Mouse (Mus musculus) T-helper 17 cell (primary cell): ENCODE measurements at regions not wholly inside any gene's neighbourhood (a gene's known extent, or its start where the extent isn't known, plus 50 kb on each side); places are given as distances from the start of the nearest gene placed in this dataset.

Experiments
- in situ Hi-C, 2 experiments: fragments of 300-600 bp; cut with MboI, MseI; formaldehyde crosslinking; loops; 1 replicate in 1 of 2; 2 replicates in 1 of 2; pipeline ENCODE4 v1.15.1; 2025; ENCODE audit warnings: high pct_unique_total_duplicates in 2 of 2

DNA sequence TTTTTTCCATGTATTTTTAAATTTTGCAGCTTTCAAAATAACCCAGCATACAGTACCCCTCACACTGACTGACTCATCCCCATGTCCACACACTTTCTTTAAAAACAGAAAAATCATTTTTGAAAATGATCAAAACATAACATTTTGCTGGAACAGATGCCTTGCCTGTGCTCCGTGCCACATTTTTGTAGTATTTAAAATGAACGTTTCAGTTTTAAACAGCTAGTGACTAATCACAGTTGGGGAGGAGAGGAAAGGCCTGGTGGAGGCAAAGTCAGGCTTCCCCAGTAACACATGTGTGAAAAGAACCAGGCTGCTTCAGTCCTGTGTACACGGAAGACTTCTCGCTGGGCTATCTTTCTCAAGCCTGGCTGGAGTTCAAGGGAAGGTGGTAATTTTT, 644.5 kb downstream of the Inhba start:
- in situ Hi-C loops, result loop anchor here in 1 of 2 experiments (10.0 kb wide), 1 partner anchor 881 kb away; no protein-coding TSS in a partner anchor

DNA sequence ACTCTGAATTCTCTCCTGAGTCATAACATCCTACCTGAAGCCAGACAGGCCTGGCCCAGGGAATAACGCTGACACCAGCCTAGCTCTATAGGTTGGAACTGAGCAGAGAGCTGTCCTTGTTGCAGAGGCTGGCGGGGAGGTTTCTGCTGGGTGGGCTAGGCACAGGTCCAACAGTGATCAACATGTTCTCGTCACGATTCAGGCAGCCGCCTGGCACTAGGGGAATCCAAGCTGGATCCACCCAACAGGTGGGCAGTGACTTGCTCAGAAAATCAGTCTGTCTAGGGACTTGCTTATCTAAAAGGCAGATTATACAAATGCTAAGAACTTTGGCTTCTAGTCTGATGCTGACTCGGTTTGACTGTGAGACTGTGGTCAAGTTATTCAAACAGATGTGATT, 648.2 kb downstream of the Inhba start:
- in situ Hi-C loops, result loop anchor here in 1 of 2 experiments (10.0 kb wide), 1 partner anchor 885 kb away; no protein-coding TSS in a partner anchor

DNA sequence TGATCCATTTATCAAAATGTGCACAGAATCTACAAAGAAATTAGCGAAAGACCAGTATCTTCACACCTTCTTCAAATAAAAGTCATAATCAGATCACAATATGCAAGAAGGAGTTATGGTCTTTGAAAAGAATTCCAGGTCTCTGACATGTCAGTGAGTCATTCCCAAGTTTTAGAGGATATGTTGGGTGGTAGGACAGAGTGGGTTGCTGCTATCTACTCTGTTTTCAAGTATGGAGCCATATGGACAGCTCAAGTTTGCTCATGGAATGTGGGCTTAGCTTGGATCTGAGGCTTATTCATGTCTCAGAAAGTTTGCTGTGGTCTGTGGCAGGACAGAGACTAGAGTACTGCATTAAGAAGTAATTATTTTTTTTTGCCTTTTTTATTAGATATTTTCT, 657.0 kb downstream of the Inhba start:
- in situ Hi-C loops, result no loop called here

DNA sequence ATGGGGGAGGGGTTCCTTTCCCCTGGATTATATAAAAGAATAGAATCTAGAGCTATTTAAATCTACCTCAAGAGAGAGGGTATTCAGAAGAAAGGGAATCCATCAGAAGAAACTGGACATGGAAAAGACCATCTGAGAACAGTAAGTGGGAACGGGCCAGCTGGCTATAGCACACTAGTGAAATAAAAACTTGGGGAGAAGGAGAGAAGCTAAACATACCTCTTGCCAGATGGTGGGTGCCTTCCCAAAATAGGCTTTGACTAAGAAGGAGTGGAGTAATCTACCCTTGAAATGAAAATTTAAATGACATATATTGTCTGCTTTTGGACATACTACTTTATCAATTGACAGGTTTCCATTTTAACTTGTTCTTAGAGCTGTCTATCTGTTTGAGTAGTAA, 657.6 kb downstream of the Inhba start:
- in situ Hi-C loops, result no loop called here

DNA sequence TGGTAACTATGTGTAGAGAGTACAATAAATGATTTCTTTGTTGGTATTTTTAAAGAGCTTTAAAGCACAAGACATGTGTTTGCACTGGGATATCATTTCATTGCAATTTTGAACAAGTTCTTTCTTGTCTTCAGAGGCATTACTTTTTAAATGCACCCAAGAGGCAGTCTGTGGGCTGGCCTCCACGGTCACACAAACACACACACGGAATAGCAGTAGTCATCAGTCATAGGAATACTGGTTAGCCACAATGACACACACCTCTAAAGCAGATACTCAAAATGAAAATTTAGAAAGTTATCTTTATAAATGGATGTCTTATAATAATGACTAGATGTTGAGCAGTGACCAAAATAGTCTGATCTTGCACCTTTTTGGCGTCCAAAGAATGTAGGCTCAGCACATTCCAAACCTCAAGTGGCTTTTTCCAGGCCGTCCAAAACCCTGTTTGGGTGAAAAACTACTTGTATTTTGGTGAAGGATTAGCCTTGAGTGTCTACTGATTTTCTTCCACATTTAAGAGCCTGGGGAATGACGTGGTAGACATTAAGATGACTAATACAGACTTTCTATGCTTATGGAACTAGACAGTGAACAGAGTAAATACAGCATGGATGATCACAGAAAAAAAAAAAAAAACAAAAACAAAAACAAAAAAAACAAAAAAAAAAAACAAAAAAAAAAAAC, 658.5 kb downstream of the Inhba start:
- in situ Hi-C loops, result no loop called here

DNA sequence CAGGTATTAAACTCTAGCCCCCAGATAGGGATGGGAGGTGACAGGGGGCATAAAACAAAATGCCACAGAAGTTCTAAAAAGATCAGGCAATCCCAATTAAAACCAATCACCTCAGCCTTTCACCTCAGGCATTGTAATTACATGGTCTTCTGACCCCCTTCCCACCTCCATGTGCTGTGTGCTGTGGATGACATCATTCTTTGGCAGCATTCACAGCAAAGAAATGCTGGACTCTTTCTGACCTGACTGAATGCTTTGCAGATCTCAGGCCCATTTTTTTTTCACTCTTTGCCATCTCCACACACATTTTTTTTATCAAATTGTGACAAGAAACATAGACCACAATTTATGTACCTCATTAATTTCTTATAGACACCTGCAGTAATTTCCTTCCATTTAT, 659.1 kb downstream of the Inhba start:
- in situ Hi-C loops, result no loop called here

DNA sequence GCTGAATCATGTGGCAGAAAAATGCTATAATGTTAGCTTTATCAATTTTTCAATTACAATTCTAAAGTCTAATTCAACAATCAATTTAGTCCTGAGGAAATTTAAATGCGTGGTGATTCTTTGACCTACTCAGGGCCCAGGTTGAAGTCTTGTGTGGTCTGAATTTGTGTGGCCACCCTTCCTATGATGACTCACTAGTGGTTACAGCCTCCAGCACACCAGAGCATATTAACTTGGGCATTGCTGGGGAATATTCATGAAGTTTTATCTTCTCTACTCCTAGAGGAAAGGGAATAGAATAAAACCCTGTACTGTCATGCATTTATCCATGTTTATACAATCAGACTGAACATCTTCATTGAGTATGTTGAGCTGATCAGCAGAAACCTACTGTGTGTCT, 665.2 kb downstream of the Inhba start:
- in situ Hi-C loops, result no loop called here

DNA sequence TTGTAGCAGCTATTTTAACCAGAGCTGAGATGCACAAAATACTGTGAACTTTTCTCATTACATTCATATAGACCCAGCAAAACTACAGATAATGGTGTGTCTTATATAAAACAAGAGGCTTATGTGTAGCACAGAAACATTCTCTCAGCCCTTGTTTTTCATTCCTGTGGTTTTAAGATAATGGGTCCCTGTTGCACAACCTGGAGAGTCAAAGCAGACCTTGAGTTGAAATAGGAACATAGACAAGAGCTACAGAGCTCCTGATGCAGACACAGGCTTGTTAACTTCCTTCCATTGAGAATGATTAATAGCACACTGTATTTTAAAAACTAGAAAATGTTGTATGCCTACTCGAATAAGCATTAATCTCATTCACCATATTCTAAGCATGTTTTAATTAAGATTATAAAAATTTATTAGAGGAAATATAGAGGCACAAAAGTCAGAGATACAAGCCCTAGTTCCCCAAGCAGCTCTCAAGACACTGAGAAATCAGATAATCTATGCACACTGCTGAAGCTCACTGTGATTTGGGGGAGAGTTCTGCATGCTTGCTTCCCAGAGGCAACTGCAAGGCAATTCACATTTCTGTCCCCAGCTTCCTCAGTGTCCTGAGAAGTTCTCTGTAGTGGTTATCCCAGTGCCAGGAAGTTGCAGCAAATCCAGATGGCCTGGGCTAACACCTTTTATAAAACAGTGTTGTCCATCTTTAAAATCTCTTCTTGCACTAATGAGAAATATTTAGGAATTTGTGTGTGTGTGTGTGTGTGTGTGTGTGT, 666.8 kb downstream of the Inhba start:
- in situ Hi-C loops, result no loop called here

DNA sequence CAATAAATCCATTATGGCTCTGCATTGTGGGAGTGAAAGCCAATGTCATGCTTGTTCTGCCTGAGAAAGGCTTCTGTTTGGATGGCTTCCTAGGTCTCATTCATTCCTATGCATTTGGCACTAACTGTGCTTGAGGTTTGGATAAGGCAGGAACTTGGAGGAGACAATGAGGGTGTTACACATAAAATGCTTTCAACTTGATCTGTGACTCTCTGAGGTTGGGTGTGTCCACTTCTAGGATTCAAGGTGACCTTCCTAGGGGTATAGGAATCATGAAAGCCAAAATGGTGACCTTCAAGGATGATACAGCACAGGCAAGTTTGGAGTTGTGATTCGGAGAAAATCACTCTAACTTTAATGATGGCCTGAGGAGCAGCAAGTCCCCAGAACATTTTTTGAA, 682.5 kb downstream of the Inhba start:
- in situ Hi-C loops, result loop anchor here in 1 of 2 experiments (10.0 kb wide), 1 partner anchor 1541 kb away; no protein-coding TSS in a partner anchor

DNA sequence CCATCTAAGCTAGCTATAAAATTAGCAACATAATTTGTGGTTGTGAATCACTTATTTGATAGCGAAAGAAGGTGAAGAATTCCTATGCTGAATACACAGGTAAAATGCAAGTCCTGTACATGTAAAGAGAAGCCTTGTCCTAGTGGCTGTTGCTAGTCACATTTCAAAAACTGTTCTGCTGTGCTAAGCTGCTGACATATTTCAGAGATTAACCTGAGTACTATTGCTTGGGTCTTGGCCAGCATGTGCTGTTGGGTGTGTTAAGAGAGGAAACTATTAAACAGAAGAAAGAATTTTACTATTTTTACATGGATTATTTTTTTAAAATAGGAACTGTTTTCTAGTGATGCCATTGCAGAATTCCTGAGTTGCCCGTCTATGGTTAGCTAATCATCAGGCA, 689.3 kb downstream of the Inhba start:
- in situ Hi-C loops, result no loop called here

DNA sequence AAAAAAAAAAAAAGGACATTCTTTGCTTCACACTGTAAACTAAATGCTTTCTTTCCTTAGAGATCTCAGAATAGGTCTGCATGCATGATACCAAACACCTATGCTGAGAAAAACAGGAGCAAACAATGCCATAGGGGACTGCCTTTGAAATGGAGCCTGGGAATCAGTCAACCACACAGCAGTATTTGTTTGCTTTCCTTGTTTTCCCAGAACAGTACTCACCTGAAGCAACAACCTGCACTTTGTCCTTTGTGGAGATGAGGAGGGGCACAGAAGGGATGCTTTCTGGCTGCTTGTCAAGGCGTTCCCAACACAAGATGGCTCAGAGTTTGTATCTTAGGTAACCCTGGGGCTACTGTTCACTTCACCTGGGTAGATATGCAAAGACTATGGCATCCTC, 690.5 kb downstream of the Inhba start:
- in situ Hi-C loops, result no loop called here

DNA sequence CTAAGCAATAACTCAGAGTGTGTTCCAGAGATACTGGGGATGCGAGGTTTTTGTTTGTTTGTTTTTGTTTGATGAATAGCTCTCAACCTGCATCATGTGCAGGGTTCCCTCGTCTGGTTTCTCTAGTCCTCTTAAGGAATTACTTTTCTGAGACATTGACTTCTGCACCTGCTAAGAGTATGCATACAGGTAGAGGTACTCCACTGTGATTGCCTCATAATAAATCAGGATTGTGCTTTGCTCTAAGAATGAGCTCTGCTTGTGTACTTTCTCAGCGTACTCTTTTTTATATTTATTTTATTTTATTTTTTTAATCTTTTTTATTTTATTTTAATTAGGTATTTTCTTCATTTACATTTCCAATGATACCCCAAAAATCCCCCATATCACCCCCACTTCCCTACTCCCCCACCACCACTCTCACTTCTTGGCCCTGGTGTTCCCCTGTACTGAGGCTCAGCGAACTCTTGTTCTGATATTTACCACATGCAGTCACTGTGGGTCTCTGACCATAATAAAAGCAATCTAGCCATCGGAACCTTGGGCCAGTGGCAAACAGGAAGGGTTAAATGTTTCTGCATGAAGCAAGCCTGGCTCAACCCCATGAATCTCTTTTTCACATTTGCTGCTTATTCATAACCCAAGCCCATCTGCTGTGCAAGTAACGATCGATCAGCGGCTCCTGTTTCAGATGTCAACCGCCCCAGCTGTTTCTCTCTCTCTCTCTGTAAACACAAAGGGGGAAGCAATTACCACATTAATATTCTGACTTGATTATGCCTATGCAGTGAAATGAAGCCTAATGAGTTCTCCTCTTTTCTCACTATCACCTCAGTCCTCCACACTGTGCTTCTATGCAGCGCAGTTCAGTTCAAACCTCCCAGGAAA, 693.8 kb downstream of the Inhba start:
- in situ Hi-C loops, result no loop called here

DNA sequence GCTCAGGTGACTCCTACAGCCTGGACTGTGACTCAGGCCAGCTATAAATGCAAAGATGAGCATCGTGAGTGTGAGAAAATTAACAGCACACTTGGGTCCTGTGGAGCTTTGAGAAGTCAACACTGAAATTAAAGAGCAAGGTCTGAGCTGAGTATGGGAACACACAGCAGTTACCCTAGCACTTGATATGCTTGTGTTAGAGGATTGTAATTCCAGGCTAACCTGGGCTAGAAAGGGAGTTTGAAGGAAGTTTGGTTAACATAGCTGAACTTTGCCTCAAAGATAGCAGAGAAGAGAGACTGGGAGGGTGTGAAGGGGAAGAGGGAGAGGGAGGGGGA, 694.4 kb downstream of the Inhba start:
- in situ Hi-C loops, result no loop called here

DNA sequence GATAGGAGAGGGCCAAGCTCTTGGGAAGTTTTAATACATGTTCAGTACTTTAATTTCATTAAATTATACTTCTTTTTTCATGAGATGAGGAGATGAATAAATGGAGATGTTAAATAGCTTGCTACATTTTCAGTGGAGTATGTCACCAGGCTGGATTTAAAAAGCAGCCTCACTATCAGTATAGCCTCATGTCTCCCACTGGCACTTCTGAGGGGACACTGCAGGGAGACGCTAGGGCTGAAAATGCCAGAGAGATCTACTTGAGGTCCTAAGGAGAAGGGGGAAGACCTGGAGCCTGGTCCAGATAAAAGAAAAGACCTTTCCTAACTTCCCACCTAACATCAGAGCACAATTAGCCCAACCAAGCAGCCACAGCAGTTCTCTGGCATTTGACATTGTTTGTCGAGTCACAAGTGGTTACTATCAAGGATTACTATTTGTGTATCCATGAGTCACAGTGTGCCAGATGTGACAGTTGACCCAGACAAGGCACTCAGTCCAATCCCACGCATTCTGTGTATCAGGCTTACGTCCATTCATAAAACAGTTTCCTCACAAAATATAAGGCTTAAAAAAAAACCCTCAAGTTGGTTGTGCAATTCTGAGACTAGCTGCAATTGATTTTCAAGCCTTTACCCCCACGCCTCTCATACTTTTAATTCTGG, 703.8 kb downstream of the Inhba start:
- in situ Hi-C loops, result no loop called here

DNA sequence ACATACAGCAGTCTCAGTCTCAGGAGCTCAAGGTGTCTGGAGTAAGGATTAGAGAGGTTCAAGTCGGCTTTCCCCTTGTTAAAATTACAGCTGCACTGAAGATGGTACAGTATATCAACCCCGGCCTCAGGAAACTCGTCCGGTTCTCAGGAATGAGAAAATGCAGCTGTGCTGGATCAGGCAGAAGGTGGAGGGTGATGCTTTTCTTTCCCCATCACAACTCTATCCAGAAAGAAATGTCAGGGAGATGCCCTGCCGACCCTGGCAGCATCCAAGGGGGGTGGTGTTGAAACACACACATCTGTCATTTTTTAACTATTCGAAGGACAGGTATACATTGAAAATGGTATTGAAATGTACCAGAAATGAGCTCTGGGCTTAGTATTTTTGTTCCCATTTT, 704.7 kb downstream of the Inhba start:
- in situ Hi-C loops, result no loop called here

DNA sequence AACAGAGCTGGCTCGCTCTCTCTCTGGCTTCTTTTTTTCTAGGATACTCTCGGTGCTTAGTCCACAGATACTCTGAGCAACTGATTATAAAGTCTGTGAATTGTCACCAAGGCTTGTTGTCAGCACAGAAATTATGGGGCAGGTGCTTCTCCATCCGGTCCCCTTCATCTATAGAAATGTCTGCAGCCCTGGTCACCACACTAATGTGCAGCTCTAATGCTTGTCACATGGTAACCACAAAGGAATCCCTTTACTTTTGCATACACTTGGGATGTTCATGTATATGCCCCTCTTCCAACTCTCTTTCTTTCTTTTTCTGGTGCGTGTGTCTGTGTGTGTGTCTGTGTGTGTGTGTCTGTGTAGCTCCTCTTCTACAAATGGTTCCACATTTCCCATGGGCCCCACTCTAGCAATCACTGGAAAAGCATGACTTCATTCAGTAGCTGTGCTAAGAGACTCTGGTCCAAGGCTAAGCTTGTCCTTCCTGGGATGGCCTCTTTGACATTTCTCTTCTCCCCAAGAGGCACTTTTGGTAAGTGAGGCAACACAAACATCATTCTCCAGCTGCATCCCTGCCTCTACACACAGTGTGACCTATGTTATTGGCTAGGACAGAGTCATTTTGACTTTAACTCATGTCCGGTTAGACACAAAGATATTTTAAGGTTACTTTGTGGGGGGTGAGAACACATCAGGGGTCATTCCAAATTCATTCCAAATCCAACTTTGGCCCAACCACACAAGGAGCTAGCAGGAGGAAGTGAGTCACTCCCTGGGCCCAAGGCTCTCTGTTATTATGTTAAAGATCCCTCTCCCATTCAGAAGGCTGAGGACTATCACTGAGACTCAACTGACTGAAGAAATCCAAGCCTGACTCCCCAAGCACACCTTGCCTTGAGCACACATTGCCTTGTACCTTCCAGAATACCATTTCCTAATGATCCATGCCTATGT, 705.4 kb downstream of the Inhba start:
- in situ Hi-C loops, result no loop called here

DNA sequence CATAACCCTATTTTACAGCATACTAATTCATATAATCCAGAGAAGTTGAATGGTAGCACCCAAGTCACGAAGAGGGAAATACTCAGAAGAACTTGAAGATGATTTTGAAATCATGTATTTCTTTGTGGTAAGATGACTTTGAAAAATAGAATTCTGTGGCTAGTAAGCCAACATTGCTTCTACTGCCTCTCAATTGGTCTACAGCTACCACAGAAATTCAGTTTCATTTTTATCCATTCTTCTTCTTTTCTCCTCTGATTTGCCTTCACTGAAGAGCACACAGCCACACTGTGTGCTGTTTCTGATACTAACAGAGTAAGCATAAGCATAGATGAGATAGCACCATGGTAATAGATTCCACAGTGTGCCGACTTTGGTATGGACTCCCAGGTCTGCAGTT, 708.4 kb downstream of the Inhba start:
- in situ Hi-C loops, result no loop called here

DNA sequence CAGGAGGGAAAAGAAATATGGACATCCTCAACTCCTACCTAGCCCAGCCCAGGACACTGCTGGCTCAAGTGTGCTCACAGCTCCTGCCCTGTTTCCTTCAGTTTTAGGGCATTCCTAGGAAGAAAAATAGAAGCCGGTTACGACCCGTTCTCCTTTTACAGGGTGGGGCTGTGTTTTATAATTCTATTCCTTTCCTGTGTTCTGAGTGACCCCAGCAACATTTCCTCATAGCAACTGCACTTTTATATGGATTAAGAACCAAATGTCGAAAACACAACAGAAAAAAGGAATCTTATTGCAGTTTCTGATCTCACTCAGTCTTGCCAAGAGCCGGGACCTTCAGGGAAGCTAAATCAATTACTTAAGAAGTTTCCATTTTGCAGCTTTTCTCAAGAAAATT, 713.7 kb downstream of the Inhba start:
- in situ Hi-C loops, result no loop called here

DNA sequence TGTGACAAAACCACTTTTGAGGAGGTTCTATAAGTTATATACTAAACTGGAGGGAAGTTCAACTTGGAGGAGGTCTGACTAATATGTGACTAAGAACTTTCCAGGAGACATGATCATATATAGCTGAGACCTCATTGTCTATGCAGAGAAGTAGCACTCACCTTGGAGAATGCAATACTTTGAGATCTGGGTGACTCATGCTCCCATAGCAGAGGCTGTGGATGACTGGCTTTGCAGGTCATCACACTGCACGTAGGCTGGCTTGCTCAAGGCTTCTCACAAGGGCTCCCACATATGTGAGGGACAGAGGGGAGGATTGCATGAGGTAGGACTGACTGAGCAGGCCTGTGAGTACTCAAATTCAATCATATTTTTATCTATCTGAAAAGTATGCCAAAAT, 726.7 kb downstream of the Inhba start:
- in situ Hi-C loops, result loop anchor here (5.0 to 10.0 kb wide), 3 partner anchors 91 to 724 kb away; partner anchors contain the start of gene Inhba (in 1 of the 2)

DNA sequence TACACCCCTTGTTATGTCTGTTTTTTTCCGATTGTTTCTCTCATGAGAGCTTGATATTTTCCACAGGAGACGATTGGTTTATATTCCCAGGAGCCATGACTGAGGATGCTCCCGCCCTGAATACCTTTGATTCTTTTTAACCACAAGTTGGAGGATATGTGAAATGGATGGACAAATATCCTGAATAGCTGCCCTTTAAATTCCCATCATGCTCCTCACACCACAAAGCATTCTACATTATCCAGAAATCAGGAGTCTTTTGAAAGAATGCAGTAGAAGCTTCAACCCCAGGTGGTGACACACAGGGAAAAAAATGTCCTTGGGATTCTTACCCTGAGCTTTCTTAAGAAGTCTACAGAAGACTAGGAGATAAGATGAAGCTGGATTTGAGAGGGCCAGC, 727.9 kb downstream of the Inhba start:
- in situ Hi-C loops, result loop anchor here (5.0 to 10.0 kb wide), 3 partner anchors 92 to 725 kb away; partner anchors contain the start of gene Inhba (in 1 of the 2)
